Mouse (Mus musculus) gastrocnemius, postnatal 4 days (tissue): ENCODE results near the gene Camsap2. TPM values are rescaled to one million over a fixed set of nuclear protein-coding genes. Genes with fewer than 3 reads are reported as not detected.

Experiments used
- DNase-seq, 2 experiments: peaks; one replicate each; pipeline ENCODE4 v3.0.0; 2021 to 2022; ENCODE audit warnings: low spot score in 2 of 2, mixed read lengths in 2 of 2
- total RNA-seq, 2 experiments: library from RNA; stranded (reverse); gene quantifications; 2 replicates each; pipeline ENCODE4 v1.2.3; 2021

Gene Camsap2
- total RNA-seq, 2 experiments from 2014 or later: 25.6 to 26.7 TPM

DNA sequence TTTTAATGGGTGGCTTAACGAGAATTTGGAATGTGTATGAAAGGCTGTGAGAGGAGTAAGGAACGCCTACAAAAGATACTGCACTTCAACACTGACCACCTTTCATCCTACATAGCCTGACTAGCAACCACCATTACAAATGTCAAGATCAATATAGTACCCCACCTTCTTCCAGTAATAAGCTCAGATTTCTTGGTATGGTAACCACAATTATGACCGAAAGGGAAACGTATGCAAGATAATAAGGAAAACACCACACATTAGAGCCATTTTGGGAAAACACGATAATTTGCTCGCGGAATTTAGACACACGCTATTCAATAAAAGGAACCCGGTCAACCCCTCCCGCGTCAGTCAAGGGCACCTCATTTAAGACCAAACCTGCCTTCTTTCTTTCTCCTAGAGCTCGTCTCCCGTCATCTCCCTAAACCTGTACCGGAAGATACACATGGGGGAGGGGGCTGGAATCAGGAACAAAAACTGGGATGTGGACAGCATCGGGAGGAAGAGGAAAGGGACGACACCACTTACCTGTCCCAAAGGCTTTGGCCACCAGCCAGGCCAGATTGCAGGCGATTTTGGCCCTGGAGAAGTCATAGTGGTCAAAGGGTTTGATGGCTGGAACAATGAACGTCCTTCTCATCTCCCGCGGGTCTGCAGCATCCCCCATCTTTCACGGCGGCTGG, 993 bp downstream of the Camsap2 start:
- no peak for DNase-seq

DNA sequence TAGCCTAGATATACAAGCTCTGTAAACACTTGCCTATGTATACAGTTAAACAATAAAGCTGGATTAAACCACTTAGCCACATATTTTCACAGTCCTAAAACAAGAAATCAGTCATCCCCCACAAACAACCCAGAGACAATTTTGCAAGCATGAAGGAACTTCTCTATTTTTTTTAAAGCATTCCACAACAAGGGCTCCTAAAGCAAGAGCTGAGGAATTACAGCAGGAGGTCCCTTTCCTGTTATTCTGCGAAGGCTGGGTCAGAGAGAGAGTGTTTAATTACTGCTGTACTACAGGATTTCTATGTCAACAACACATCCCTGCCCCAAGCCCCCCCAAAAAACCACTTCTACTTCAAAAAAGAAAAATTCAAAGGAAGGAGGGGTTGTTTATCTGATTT, 1.6 kb downstream of the Camsap2 start:
- no peak for DNase-seq

DNA sequence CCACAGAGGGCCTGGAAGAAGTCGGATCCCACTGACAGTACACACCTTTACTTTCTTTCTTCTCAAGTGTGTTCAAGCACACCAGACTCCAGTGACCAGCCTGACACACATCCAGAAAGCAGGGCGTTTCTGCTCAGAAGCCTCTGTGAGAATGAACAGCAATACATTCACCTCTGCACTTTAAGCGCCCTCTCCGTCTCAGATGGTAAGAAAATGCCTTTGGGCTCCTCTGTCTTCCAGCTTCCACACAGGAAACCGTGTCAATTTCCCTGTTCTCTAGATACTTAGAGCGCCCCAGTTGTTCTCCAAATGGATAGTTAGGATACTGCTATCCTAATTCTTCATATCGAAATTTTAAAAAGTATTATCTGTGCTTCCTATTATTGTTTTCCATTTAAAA, 2.2 kb downstream of the Camsap2 start:
- DNase-seq: no peak

DNA sequence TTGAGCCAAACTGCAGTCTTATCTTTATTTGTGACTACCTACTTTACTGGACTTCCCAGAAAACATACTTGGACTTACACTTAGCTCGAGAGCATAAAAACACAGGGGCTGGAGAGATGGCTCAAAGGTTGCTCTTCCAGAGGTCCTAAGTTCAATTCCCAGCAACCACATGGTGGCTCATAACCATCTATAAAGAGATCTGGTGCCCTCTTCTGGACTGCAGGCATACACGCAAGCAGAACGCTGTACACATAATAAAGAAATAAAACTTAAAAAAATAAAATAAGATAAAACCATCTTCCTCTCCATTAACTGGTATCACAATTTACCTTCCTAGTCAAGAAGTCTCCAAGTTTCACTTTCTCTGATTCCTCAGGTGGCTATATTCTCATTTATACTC, 5.4 kb downstream of the Camsap2 start:
- DNase-seq: no peak

DNA sequence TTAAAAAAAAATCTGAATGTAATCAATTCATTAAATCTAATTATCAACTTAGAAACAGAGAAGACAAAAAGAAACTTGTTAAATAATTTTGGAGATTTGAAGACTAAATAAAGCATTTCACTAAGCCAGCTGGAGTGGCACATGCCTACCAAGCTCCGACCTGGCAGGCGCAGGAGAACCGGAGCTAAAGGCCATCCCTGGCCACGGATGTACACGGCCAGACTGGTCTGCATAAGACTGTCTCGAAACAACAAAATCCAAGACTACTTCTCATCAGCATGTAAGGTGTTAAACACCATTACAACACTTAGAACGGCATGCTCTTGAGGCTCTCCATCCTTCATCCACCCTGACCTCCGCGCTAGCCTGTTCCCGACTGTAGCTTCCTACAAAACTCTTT, 11.2 kb downstream of the Camsap2 start:
- no peak for DNase-seq

DNA sequence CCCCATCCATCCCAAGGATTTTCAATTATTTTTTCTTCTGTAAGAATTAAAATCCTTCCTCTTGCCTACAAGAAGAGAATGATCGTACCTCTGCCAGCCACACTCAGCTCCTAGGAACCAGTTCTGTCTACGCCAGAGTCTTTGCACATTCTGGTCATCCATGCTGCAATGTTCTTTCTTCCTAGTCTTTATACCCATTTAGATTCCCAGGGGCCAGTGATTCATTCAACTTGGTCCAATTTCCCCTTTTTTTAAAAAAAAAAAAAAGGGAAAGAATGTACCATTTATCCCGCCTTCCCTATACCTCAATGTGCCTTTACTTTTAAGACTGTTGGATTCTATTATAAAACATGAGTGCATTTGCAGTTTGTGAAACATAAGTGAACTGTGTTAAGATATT, 12.4 kb downstream of the Camsap2 start:
- DNase-seq: no peak

DNA sequence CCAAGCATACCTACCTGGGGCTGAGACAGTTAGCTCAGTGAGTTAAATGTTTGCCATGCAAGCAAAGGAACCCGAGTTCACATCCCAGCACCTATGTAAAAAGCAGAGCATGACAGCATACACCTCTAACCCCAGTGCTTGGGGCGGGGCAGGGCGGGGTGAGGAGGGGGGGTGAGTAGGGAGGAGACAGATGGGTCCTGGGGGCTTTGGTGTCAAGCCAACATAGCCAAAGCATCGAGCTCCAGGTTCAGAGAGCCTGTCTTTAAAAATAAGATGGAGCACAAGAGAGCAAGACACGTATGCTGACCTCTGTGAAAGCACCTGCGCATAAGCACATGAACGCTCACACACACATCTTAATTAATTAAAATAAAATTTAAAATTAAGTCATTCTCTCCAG, 12.8 kb downstream of the Camsap2 start:
- DNase-seq: no peak

DNA sequence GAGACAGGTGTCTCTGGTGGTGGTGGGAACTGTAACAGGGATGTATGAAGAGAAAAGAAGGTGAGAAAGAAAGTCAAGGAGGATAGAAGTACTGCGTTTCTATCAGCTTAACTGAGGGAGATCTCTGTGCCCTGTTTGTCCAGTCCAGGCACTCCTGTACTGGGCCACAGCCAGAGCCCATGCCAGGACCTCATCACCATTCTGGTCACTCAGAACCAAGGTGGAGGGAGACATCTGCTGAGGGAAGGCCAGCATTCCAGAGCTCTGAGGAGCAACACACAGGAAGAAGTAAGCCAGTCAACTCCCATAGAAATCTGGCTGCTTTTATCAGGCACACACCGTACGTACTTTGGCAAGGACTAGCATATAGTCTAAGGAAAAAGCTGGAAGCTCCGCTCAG, 14.1 kb downstream of the Camsap2 start:
- no peak for DNase-seq

DNA sequence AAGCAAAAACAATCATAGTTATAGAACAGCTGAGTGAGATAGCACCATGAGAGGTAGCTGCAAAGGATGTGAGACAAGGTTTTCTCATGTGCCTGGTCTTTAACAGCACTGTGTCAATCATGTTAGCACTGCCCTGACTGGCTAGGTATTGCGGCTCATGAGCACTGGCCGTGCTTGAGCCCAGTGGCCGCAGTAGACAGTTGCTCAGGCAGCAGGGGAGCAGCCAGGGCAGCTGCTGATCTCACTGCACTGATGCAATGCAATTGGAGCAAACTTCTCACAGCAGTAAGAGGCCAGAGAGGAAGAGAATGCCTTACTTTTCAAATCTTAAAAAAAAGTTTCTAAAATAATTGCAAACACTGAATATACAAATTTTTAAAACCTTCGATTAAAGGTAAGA, 16.5 kb downstream of the Camsap2 start:
- no peak for DNase-seq

DNA sequence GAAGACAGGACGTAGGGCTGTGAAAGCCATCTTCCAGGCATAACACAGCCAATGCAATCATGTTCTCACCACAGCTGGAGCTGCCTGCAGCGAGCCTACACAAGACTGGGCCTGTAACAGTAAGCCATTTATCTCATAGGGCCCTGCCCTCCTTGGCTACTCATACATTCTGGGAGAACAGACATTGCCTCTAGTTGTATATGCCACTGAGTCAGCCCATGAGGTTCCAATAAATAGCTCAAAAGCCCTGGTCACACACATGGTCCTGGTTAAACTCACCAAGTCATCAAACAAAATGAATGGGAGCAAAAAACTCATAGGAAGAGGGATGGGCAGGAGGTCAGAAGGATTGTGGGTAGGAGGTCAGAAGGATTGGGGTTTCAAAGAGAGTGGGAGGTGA, 17.3 kb downstream of the Camsap2 start:
- DNase-seq: no peak

DNA sequence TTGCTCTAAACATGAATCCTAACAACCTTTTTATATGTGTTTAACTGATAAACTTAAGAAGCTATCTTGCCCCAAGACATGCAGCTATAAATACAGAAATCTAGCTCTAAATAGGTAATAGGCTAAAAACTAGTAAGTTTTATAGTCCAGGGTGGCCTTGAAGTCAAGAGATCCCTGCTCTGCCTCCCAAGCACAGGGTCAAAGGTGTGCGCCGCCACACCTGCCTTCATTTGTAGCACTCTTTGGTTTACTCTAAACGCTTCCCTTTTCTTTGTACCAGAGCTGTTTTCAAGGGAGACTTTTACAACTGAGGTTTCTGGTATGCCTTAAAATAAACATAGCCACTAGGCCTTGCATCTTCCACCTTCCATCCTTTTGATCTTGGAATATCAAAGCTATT, 18.3 kb downstream of the Camsap2 start:
- no peak for DNase-seq

DNA sequence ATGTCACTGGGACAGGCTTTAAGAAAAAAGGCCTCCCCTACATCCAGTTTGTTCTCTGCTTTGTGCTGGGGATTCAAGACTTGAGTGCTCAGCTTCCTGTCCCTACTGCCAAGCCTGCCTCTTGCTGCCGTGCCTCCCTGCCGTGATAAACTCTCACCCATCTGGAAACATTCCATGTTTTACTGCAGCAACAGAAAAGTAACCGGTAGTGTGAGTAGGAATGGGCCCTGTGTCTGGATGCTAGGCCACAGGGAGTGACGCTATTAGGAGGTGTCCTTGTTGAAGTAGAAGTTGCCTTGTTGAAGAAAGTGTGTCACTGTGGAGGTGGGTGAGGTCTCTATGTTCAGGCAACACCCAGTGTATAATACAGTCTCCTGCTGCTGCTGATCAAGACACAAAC, 20.0 kb downstream of the Camsap2 start:
- DNase-seq: no peak

DNA sequence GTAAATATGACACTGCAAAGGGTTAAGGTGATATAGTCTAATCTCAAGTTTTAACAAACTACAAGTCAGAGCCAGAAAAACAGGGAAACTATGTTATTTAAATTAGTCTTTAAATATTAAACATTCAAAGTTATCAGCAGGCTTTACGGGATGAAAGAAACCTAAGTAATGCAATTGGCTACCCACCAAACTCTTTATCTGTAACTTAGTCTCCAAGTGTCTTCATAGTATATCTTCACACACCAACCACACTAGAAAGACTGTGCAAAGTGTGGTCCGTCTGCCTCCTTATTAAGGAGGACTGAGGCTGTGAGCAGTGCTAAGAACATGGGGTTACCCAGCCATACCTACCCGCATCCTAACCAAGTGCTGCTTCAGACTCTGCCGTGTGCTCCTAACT, 23.6 kb downstream of the Camsap2 start:
- DNase-seq: no peak

DNA sequence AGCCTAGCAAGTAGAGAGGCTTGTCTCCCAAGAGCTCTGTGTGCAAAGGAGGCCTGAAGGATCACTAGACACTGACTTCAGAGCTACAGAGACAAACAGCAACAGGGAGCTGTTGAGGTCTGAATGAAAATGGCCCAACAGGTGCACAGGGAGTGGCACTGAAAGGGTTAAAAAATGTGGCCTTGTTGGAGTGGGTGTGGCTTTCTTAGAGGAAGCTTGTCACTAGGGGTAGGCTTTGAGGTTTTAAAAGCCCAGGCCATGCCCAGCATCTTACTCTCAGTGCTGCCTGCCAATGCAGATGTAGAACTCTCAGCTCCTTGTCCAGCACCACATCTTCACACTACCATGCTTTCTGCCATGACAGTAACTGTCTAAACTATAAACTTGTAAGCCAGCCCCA, 29.6 kb downstream of the Camsap2 start:
- no peak for DNase-seq

DNA sequence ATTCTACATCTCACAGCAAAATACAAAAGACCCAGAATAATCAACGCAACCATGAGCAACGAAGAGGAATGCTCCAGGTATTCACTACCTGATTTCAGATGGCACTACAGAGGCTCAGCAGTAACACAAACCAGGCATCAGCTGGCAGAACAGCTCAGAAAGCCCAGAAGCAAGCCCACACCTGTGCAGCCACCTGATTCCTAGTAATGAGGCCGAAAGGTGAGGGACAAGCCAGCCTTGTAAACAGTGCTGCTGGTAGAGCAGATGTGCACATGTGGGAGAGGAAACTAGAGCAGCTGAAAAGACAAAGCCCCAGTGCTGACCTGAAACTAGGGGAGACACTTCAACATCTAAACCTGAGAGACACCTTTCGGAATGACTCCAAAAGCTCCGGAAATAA, 36.7 kb downstream of the Camsap2 start:
- no peak for DNase-seq

DNA sequence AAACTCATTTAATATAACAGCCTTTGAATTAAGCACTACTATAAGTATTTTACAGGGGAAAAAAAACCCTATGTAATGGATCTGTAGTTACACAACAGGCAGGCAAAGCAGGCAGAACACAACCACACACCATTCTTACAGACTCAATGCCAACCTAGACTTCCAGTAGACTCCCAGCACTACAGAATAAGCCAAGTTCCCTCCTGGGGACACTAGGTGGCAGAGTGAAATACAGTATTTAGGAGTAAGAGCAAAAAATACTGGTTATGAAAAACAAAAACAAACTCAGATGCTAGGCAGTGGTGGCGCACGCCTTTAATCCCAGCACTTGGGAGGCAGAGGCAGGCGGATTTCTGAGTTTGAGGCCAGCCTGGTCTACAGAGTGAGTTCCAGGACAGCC, 39.5 kb downstream of the Camsap2 start:
- no peak for DNase-seq

DNA sequence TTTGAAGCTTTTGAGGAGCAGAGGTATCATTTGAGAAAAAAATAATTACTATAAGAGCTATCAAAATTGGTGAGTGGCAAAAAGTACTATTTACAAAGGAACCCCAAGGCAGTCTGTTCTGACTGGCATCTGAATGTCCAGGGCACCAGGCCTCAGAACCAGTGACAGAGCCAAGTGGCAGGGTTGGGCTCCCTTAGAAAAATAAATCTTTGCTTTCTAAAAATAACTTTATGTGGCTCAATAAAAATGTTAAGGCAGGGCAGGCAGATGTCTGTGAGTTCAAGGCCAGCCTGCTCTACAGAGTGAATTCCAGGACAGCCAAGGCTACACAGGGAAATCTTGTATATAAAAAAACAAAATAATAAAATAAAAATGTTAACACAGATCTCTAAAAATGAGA, 51.9 kb downstream of the Camsap2 start:
- no peak for DNase-seq

DNA sequence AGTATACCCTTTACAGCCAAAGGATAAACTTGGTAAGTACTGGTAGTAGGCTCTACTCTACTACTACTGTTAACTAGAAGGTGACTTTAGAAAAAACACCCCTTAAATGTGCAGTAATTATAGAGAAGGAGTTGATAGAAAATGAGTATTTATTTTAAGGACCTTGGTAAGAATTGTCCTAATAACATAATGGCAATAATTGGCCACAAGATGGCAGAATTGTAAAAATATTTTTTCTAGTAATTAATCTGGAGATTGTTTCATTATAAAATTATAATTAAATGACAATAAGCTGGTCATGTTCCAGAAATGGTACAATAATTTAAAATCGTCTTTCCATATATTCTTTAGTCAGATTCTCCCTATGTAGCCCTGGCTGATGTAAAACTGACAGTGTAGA, 56.1 kb downstream of the Camsap2 start:
- DNase-seq: no peak

DNA sequence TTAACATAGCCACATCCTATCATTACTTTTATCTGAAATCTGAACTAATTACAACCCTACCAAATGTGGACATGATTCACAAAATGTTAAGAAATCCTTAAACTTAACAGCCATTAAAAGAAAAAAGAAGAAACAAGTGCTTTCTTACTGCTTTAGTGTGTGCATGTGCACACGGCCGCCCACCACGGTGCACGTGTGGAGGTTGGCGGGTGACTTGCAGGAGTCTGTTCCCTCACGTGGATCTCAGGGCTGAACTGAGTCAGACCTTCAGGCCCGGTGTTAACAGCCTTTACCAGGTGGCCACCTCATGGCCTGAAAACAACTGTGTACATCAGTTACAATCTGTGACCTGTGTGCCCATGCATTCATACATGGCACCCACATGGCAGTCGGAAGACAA, 68.5 kb downstream of the Camsap2 start:
- no peak for DNase-seq

DNA sequence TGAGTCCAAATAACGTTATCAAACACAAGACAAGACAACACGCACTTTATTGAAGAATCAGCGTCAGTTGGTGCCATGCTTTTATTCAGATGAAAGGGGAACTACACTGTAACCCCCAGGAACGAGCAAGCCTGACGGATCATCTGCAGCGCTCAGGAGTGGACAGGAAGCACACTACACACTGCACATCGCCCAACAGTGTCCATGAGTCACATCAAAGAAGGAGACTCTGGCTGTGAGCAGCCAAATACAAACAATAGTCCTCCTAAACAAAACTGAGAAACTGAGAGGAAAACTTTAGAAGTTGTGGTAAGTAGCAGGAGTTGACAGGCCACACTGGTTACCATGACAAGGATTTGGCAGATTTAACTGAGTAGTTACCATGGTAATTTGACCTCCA, 77.7 kb downstream of the Camsap2 start:
- DNase-seq: no peak

DNA sequence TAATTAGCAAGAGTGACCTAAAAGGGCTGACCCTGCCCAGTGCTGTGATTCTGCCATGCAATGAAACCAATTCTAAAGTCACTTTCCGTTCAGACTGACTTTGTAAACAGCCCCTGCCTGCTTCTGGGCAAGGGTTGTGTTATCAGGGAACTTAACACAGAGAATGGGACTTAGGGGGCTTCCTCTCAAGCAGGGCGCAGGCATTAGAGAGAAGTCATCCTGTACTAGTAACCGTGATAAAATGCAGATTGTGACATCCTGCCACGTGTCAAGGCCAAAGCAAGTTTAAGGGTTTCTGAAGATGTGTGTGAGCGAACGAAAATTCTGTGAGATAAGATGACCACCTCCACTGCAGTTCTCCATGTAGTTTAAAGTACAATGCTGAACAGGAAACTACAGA, 79.8 kb downstream of the Camsap2 start:
- DNase-seq: no peak

DNA sequence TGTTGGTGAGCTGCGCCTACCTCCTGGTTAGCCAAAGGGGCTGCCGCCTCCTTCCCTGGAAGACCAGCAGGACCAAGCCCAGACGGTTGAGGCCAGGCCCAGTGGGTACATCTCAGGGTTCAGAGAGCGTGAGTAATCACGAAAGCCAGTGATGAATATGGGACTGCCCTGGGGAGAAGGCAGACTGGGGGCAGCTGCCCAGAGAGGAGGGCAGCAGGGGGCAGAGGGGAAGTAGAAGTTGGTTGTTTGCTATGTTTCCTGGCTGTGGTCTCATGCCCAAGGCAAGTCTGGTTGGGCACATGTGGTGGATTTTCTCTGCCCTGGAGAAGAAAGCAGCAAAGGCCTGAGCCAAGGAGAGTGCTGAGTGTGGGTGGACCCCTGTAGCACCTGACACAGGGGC, 82.5 kb downstream of the Camsap2 start:
- no peak for DNase-seq

DNA sequence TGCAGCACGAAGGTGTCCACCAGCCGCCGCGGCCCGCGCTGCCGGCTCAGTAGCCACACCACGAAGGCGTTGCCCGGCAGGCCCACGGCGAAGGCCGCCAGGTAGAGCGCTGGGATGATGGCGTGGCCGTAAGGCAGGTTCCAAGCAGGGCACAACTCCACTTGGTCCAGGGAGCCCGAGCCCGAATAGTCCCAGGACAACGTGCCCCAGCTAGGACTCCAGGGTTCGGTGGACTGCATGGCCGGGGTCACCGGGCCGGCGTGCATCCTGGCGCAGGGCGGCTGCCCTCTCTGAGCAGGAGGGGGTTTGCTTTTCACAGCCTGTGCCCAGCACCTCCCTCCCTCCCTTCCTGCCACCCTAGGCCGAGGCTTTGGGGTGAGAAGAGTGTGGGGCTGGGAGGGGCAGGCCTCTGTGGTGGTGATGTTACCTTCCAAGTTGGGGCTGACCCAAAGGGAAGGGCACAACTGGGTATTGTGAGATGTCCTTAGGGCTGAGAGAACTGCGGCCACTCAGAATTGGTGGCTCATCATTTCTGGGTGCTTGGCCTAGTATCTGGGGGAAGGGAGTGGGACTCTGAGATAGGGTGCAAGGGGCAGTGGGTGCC, 85.2 kb downstream of the Camsap2 start, which contains the start of gene Gpr25:
Gpr25 (minus strand) TSS at position 239 of the 604 bp plus-strand sequence.
- DNase-seq: no peak
